Mouse (Mus musculus): ENCODE measurements at regions not wholly inside any gene's neighbourhood (a gene's known extent, or its start where the extent isn't known, plus 50 kb on each side); places are given as distances from the start of the nearest gene placed in this dataset.
"Not testable (repeated sequence)": the region's sequence is repeated elsewhere in the genome, so short reads cannot be mapped to it uniquely, and the experiment has no call there.

- H3K4me1 ChIP-seq (ENCODE audit: control insufficient read depth in 2 of 2, insufficient read depth in 2 of 2, low read length in 2 of 2, poor library complexity in 1 of 2), result peaks cover 0 to 2% of the 10 kb centered on the region in 2 experiments; a peak in 1 of 4 replicates
- H3K9ac ChIP-seq (ENCODE audit: insufficient read depth, low read depth, low read length, poor library complexity, severe bottlenecking), result no peak overlapping the region
- no peak overlapping the region for H3K27ac ChIP-seq (ENCODE audit: insufficient read depth, low read depth, low read length, poor library complexity, severe bottlenecking)
- in situ Hi-C loops (cut with MboI; ENCODE audit: low sequenced_read_pairs in 2 of 2, unreplicated experiment in 2 of 2), result no loop called here
- H3K9me3 ChIP-seq (ENCODE audit: control insufficient read depth, insufficient read depth, low read depth, low read length), result no peaks in the 10 kb centered on the region
- no peaks in the 10 kb centered on the region for H3K36me3 ChIP-seq (ENCODE audit: control insufficient read depth, insufficient read depth, low read length, poor library complexity, severe bottlenecking)
- DNase-seq (ENCODE audit: low read depth, low spot score), result no peak
- TF ChIP-seq CHD2 (IDR thresholded peaks at IDR 0.05; ENCODE audit: low read depth, low read length) (no peak), ZNF384 (IDR thresholded peaks at IDR 0.05; ENCODE audit: low read depth, low read length) (no peak), ZC3H11A (IDR thresholded peaks at IDR 0.05; ENCODE audit: borderline replicate concordance, low read depth, low read length) (no peak)
- no peak overlapping the region for H3K4me3 ChIP-seq (ENCODE audit: insufficient read depth in 1 of 2, low read depth in 1 of 2, low read length in 2 of 2, poor library complexity in 1 of 2, severe bottlenecking in 1 of 2)
These were observed 64.3 kb upstream of the Rtn4 start for GRCm38 (mm10) chr11:29628476-29628875.

GRCm38 (mm10) chr11:29632486-29632885, 60.3 kb upstream of the Rtn4 start:
- Histone ChIP-seq H3K27ac (ENCODE audit: insufficient read depth, low read depth, low read length, poor library complexity, severe bottlenecking) (no peak overlapping the region), H3K4me1 (ENCODE audit: control insufficient read depth in 2 of 2, insufficient read depth in 2 of 2, low read length in 2 of 2, poor library complexity in 1 of 2) (peaks cover 4 to 14% of the 10 kb centered on the region in 2 experiments), H3K36me3 (ENCODE audit: control insufficient read depth, insufficient read depth, low read length, poor library complexity, severe bottlenecking) (no peaks in the 10 kb centered on the region), H3K9ac (ENCODE audit: insufficient read depth, low read depth, low read length, poor library complexity, severe bottlenecking) (no peak overlapping the region), H3K4me3 (ENCODE audit: insufficient read depth in 1 of 2, low read depth in 1 of 2, low read length in 2 of 2, poor library complexity in 1 of 2, severe bottlenecking in 1 of 2) (no peak overlapping the region), H3K9me3 (ENCODE audit: control insufficient read depth, insufficient read depth, low read depth, low read length) (no peaks in the 10 kb centered on the region)
- no peak for DNase-seq (ENCODE audit: low read depth, low spot score)
- in situ Hi-C loops (cut with MboI; ENCODE audit: low sequenced_read_pairs in 2 of 2, unreplicated experiment in 2 of 2), result no loop called here
- TF ChIP-seq HCFC1 (IDR thresholded peaks at IDR 0.05; ENCODE audit: borderline replicate concordance, insufficient read depth, low read length) (no peak), ZC3H11A (IDR thresholded peaks at IDR 0.05; ENCODE audit: borderline replicate concordance, low read depth, low read length) (no peak), ZNF384 (IDR thresholded peaks at IDR 0.05; ENCODE audit: low read depth, low read length) (no peak)

GRCm38 (mm10) chr11:29633288-29633687, 59.5 kb upstream of the Rtn4 start:
- in situ Hi-C loops (cut with MboI; ENCODE audit: low sequenced_read_pairs in 2 of 2, unreplicated experiment in 2 of 2); H3K27ac ChIP-seq (ENCODE audit: insufficient read depth, low read depth, low read length, poor library complexity, severe bottlenecking); H3K36me3 ChIP-seq (ENCODE audit: control insufficient read depth, insufficient read depth, low read length, poor library complexity, severe bottlenecking); H3K4me3 ChIP-seq (ENCODE audit: insufficient read depth in 1 of 2, low read depth in 1 of 2, low read length in 2 of 2, poor library complexity in 1 of 2, severe bottlenecking in 1 of 2); H3K9me3 ChIP-seq (ENCODE audit: control insufficient read depth, insufficient read depth, low read depth, low read length); DNase-seq (ENCODE audit: low read depth, low spot score); H3K9ac ChIP-seq (ENCODE audit: insufficient read depth, low read depth, low read length, poor library complexity, severe bottlenecking): not testable (repeated sequence)
- H3K4me1 ChIP-seq (ENCODE audit: control insufficient read depth in 2 of 2, insufficient read depth in 2 of 2, low read length in 2 of 2, poor library complexity in 1 of 2), result peaks cover 9 to 20% of the 10 kb centered on the region in 2 experiments

- Histone ChIP-seq H3K9ac (ENCODE audit: insufficient read depth, low read depth, low read length, poor library complexity, severe bottlenecking) (no peak overlapping the region), H3K4me3 (ENCODE audit: insufficient read depth in 1 of 2, low read depth in 1 of 2, low read length in 2 of 2, poor library complexity in 1 of 2, severe bottlenecking in 1 of 2) (no peak overlapping the region), H3K9me3 (ENCODE audit: control insufficient read depth, insufficient read depth, low read depth, low read length) (no peaks in the 10 kb centered on the region), H3K27ac (ENCODE audit: insufficient read depth, low read depth, low read length, poor library complexity, severe bottlenecking) (no peak overlapping the region; the same call in 1 of the 2 replicates), H3K36me3 (ENCODE audit: control insufficient read depth, insufficient read depth, low read length, poor library complexity, severe bottlenecking) (no peaks in the 10 kb centered on the region), H3K4me1 (ENCODE audit: control insufficient read depth in 2 of 2, insufficient read depth in 2 of 2, low read length in 2 of 2, poor library complexity in 1 of 2) (peaks cover 18 to 21% of the 10 kb centered on the region in 2 experiments)
- DNase-seq (ENCODE audit: low read depth, low spot score), result peak; percentile 58
- in situ Hi-C loops (cut with MboI; ENCODE audit: low sequenced_read_pairs in 2 of 2, unreplicated experiment in 2 of 2), result no loop called here
- TF ChIP-seq CHD2 (IDR thresholded peaks at IDR 0.05; ENCODE audit: low read depth, low read length), result no peak
- TF ChIP-seq HCFC1 (IDR thresholded peaks at IDR 0.05; ENCODE audit: borderline replicate concordance, insufficient read depth, low read length), result no peak
- TF ChIP-seq MAFK (IDR thresholded peaks at IDR 0.05; ENCODE audit: insufficient read depth, low read depth, low read length), result no peak
- no peak for TF ChIP-seq ZC3H11A (IDR thresholded peaks at IDR 0.05; ENCODE audit: borderline replicate concordance, low read depth, low read length)
- TF ChIP-seq ZNF384 (IDR thresholded peaks at IDR 0.05; ENCODE audit: low read depth, low read length), result no peak
These were observed 56.0 kb upstream of the Rtn4 start for GRCm38 (mm10) chr11:29636759-29637200.

GRCm38 (mm10) chr11:29638093-29638669, 54.6 kb upstream of the Rtn4 start:
- Histone ChIP-seq H3K4me1 (ENCODE audit: control insufficient read depth in 2 of 2, insufficient read depth in 2 of 2, low read length in 2 of 2, poor library complexity in 1 of 2) (peaks cover 18 to 19% of the 10 kb centered on the region in 2 experiments), H3K4me3 (ENCODE audit: insufficient read depth in 1 of 2, low read depth in 1 of 2, low read length in 2 of 2, poor library complexity in 1 of 2, severe bottlenecking in 1 of 2) (no peak overlapping the region), H3K9ac (ENCODE audit: insufficient read depth, low read depth, low read length, poor library complexity, severe bottlenecking) (no peak overlapping the region), H3K9me3 (ENCODE audit: control insufficient read depth, insufficient read depth, low read depth, low read length) (no peaks in the 10 kb centered on the region), H3K27ac (ENCODE audit: insufficient read depth, low read depth, low read length, poor library complexity, severe bottlenecking) (no peak overlapping the region), H3K36me3 (ENCODE audit: control insufficient read depth, insufficient read depth, low read length, poor library complexity, severe bottlenecking) (no peaks in the 10 kb centered on the region)
- TF ChIP-seq MAFK (IDR thresholded peaks at IDR 0.05; ENCODE audit: insufficient read depth, low read depth, low read length), result no peak
- no peak for TF ChIP-seq HCFC1 (IDR thresholded peaks at IDR 0.05; ENCODE audit: borderline replicate concordance, insufficient read depth, low read length)
- TF ChIP-seq ZNF384 (IDR thresholded peaks at IDR 0.05; ENCODE audit: low read depth, low read length), result no peak
- no peak for TF ChIP-seq CHD2 (IDR thresholded peaks at IDR 0.05; ENCODE audit: low read depth, low read length)
- no peak for TF ChIP-seq ZC3H11A (IDR thresholded peaks at IDR 0.05; ENCODE audit: borderline replicate concordance, low read depth, low read length)
- in situ Hi-C loops (cut with MboI; ENCODE audit: low sequenced_read_pairs in 2 of 2, unreplicated experiment in 2 of 2), result no loop called here
- DNase-seq (ENCODE audit: low read depth, low spot score), result no peak

All from ES-E14 (cell line).